Mouse (Mus musculus) 3134 (cell line): ENCODE data around the gene Cep152.

ENCODE experiments used
- DNase-seq: peaks from one replicate; pipeline ENCODE4 v3.0.0-alpha.2; 2011; ENCODE audit warnings: low spot score; ENCODE audit not compliant: insufficient read length; ENCODE audit errors: extremely low read depth

Gene Cep152

GRCm38 (mm10) chr2:125628487-125628886 lies 3.6 kb upstream of the Cep152 start:
- DNase-seq: no peak

GRCm38 (mm10) chr2:125626536-125626935 lies 1.6 kb upstream of the Cep152 start:
- DNase-seq: no peak

GRCm38 (mm10) chr2:125624127-125624685 lies 707 bp downstream of the Cep152 start:
- DNase-seq: no peak

- peak; percentile 21 for DNase-seq
Measured at GRCm38 (mm10) chr2:125623211-125623610, 1.7 kb downstream of the Cep152 start.

GRCm38 (mm10) chr2:125620213-125620907 lies 4.6 kb downstream of the Cep152 start:
- no peak for DNase-seq

- no peak for DNase-seq
Measured at GRCm38 (mm10) chr2:125615858-125616424, 9.0 kb downstream of the Cep152 start.

- DNase-seq: no peak
Measured at GRCm38 (mm10) chr2:125615440-125615839, 9.5 kb downstream of the Cep152 start.

GRCm38 (mm10) chr2:125606220-125606845 lies 18.6 kb downstream of the Cep152 start:
- DNase-seq: no peak

- no peak for DNase-seq
Measured at GRCm38 (mm10) chr2:125604646-125605045, 20.3 kb downstream of the Cep152 start.

- DNase-seq: no peak
Measured at GRCm38 (mm10) chr2:125602970-125603369, 21.9 kb downstream of the Cep152 start.

- no peak for DNase-seq
Measured at GRCm38 (mm10) chr2:125598958-125599357, 26.0 kb downstream of the Cep152 start.

GRCm38 (mm10) chr2:125598251-125598650 lies 26.7 kb downstream of the Cep152 start:
- DNase-seq: no peak

GRCm38 (mm10) chr2:125594786-125595185 lies 30.1 kb downstream of the Cep152 start:
- no peak for DNase-seq

GRCm38 (mm10) chr2:125594072-125594471 lies 30.8 kb downstream of the Cep152 start:
- no peak for DNase-seq

GRCm38 (mm10) chr2:125591895-125592294 lies 33.0 kb downstream of the Cep152 start:
- DNase-seq: no peak

GRCm38 (mm10) chr2:125589287-125589686 lies 35.6 kb downstream of the Cep152 start:
- DNase-seq: no peak

- no peak for DNase-seq
Measured at GRCm38 (mm10) chr2:125581081-125581480, 43.8 kb downstream of the Cep152 start.

GRCm38 (mm10) chr2:125577670-125578069 lies 47.2 kb downstream of the Cep152 start:
- no peak for DNase-seq

- no peak for DNase-seq
Measured at GRCm38 (mm10) chr2:125576498-125576897, 48.4 kb downstream of the Cep152 start.

GRCm38 (mm10) chr2:125575766-125576165 lies 49.1 kb downstream of the Cep152 start:
- no peak for DNase-seq

GRCm38 (mm10) chr2:125563884-125564283 lies 61.0 kb downstream of the Cep152 start:
- no peak for DNase-seq

- DNase-seq: no peak
Measured at GRCm38 (mm10) chr2:125562407-125562806, 62.5 kb downstream of the Cep152 start.
